Mouse (Mus musculus) intestine, postnatal 0 days (tissue): ENCODE results near the gene Tmem245. TPM values are rescaled to one million over a fixed set of nuclear protein-coding genes. Genes with fewer than 3 reads are reported as not detected.

Source experiments
- ATAC-seq: fragments of 200-750 bp; cut with Nextera tagmentation; 2 replicates; pipeline ENCODE4 v1.8.0; 2017; ENCODE audit warnings: mild to moderate bottlenecking, moderate TSS enrichment, moderate library complexity
- H3K27ac ChIP-seq: fragments of 300-500 bp; sonication (generic); 2 replicates; pipeline ENCODE4 v1.5.1; 2014; ENCODE audit warnings: mild to moderate bottlenecking, low read depth, low read length, moderate library complexity
- H3K27me3 ChIP-seq: fragments of 300-500 bp; sonication (generic); replicated peaks from 2 replicates; pipeline ENCODE4 v1.6.1; 2014; ENCODE audit warnings: low read length, mixed read lengths; ENCODE audit not compliant: control insufficient read depth, insufficient read depth
- H3K36me3 ChIP-seq: fragments of 300-500 bp; sonication (generic); 2 replicates; pipeline ENCODE4 v1.6.1; 2014; ENCODE audit warnings: mild to moderate bottlenecking, moderate library complexity; ENCODE audit not compliant: control insufficient read depth, insufficient read depth
- H3K4me1 ChIP-seq: fragments of 300-500 bp; sonication (generic); replicated peaks from 2 replicates; pipeline ENCODE4 v1.6.1; 2014; ENCODE audit warnings: antibody characterized with exemption, low read length, mixed read lengths; ENCODE audit not compliant: control insufficient read depth, insufficient read depth
- H3K4me2 ChIP-seq: fragments of 300-500 bp; sonication (generic); replicated peaks from 2 replicates; pipeline ENCODE4 v1.6.1; 2014; ENCODE audit warnings: low read depth, mild to moderate bottlenecking, moderate library complexity
- H3K4me3 ChIP-seq: fragments of 300-500 bp; sonication (generic); 2 replicates; pipeline ENCODE4 v1.5.1; 2014; ENCODE audit warnings: low read depth, low read length
- H3K9ac ChIP-seq: fragments of 300-500 bp; sonication (generic); 2 replicates; pipeline ENCODE4 v1.6.1; 2014; ENCODE audit warnings: mild to moderate bottlenecking, low read depth, low read length
- H3K9me3 ChIP-seq: fragments of 300-500 bp; sonication (generic); 2 replicates; pipeline ENCODE4 v1.6.1; 2016; ENCODE audit warnings: mixed run types; ENCODE audit not compliant: control insufficient read depth
- CTCF ChIP-seq: sonication (generic); IDR thresholded peaks from 2 replicates; pipeline ENCODE4 v1.5.1; 2016; ENCODE audit warnings: low read depth, mild to moderate bottlenecking, control low read depth, antibody characterized with exemption, moderate library complexity
- WGBS: fragments of 180-500 bp; shearing (Covaris S2); extraction: QIAGEN DNeasy Blood & Tissue Kit; methylation state at CpG from one replicate; pipeline ENCODE4 v1.1.7; 2014; 5-methylcytosine and 5-hydroxymethylcytosine counted together
- polyA plus RNA-seq: library from polyadenylated mRNA; unstranded; fragments of >200 nt; fragmentation: Nextera tagmentation; extraction: Ambion mirVana; gene quantifications from 2 replicates; pipeline ENCODE4 v1.2.1, GENCODE M21; 2015

Tmem245 gene
- polyA plus RNA-seq, 1 experiment from 2014 or later, result 3.3 TPM

DNA sequence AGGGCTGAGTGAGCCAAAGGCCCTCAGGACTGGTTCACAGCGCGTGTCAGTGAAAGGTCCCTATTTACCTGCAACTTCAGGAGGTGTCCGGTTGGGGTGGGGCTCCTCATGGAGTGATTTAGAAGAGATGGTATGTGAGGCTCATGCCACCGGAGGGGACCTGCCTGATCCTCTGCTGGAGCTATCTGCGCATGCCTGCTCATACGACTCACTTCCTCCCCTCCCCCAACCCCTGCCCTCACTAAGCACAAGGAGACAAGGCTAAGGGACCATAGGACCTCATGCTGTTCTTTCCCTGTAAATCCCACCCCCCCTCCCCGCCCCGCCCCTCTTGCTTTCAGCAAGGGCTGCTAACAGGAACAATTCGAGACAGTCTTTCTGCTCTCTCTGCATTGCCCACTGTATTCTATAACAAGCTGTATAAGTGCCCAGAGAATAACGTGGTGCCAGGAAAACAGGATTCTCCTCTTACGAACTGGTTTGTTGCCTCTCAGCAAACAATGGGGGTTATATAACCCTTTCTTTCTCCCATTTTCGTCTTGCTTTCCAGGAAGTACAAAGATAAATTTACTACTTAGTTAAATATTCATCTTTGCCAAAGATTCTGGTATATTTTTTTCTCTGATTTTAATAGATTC is 101.2 kb downstream of the Tmem245 start:
- peak overlapping the region; percentile 30 for H3K4me2 ChIP-seq
- peak; percentile 66 for ATAC-seq

DNA sequence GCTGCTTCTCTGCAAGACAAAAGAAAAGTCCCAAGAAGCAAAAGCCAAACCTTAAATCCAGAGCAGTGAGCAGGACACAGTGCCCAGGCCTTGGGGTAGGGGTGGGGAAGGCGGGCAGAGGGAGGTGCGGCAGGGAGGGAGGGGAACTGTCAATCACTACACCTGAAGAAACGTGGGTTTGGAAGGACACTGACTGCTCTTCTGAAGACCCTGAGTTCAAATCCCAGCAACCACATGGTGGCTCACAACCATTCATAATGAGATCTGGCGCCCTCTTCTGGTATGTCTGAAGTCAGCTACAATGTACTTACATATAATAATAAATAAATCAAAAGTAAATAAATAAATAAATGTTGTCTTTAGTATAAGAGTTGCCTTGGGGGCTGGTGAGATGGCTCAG is 102.3 kb downstream of the Tmem245 start:
- 92% methylated on average over 4 of the region's 4 CpGs for WGBS
- H3K27me3 ChIP-seq, result no peaks in the 10 kb centered on the region
- H3K36me3 ChIP-seq, result peaks cover 5% of the 10 kb centered on the region; the same call in 1 of the 2 replicates
- TF ChIP-seq CTCF, result 0 out of 2 replicates have a peak, but pooled peaks have one; percentile 15
- H3K4me2 ChIP-seq, result no peak overlapping the region
- H3K4me3 ChIP-seq, result no peak overlapping the region
- no peak overlapping the region for H3K9ac ChIP-seq
- H3K9me3 ChIP-seq, result no peaks in the 10 kb centered on the region
- no peak overlapping the region for H3K27ac ChIP-seq
- H3K4me1 ChIP-seq, result no peaks in the 10 kb centered on the region
- no peak for ATAC-seq

More for the DNA sequence above, 101.2 kb downstream of the Tmem245 start:
- Histone ChIP-seq H3K9me3 (no peaks in the 10 kb centered on the region), H3K27ac (no peak overlapping the region; the same call in 1 of the 2 replicates), H3K4me1 (no peaks in the 10 kb centered on the region), H3K27me3 (no peaks in the 10 kb centered on the region), H3K36me3 (peaks cover 5% of the 10 kb centered on the region; the same call in 1 of the 2 replicates), H3K9ac (no peak overlapping the region), H3K4me3 (no peak overlapping the region)
- WGBS, result 41% methylated on average over 12 of the region's 12 CpGs
- TF ChIP-seq CTCF, result no peak

DNA sequence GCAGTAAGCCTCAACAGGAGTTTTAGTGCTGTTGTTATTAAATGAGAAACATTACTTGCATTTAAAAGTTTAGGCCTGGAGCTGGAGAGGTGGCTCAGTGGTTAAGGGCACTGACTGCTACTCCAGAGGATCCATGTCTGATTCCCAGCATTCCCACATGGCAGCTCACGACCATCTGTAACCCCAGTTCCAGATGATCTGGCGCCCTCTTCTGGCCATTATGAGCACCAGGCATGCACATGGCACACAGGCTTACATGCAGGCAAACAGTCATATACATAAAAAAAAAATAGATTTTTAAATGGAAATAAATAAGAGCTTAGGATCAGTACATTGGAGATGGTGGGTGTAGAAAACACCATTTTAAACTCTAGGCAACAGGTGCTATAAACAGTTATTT is 103.3 kb downstream of the Tmem245 start:
- H3K4me3 ChIP-seq, result no peak overlapping the region
- H3K9ac ChIP-seq, result no peak overlapping the region
- no peak overlapping the region for H3K4me2 ChIP-seq
- no peak for ATAC-seq
- no peak overlapping the region for H3K27ac ChIP-seq
- TF ChIP-seq CTCF, result 0 out of 2 replicates have a peak, but pooled peaks have one; percentile 34
- no peaks in the 10 kb centered on the region for H3K4me1 ChIP-seq
- no peaks in the 10 kb centered on the region for H3K9me3 ChIP-seq
- peaks cover 5% of the 10 kb centered on the region; the same call in 1 of the 2 replicates for H3K36me3 ChIP-seq
- WGBS, result 94% methylated on average over 2 of the region's 2 CpGs
- no peaks in the 10 kb centered on the region for H3K27me3 ChIP-seq

DNA sequence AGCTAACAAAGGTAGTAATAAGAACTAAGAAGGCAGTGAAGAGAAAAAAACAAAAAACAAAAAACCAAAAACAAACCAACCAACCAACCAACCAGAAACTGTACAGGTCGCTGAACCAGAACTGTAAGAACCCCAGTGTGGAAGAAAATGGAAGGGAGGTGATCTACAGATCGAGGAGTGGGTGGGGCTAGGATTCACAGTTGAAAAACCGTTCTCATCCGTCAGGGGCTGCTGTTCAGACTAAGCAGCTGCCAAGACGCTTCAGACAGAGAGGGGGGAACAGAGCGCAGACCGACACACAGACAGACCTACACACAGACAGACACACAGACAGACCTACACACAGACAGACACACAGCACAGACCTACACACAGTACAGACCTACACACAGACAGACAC is 104.7 kb downstream of the Tmem245 start:
- no peak for ATAC-seq
- Histone ChIP-seq H3K36me3 (peaks cover 5% of the 10 kb centered on the region; the same call in 1 of the 2 replicates), H3K27me3 (no peaks in the 10 kb centered on the region), H3K4me3 (no peak overlapping the region), H3K4me1 (no peaks in the 10 kb centered on the region), H3K27ac (no peak overlapping the region), H3K9me3 (no peaks in the 10 kb centered on the region), H3K4me2 (no peak overlapping the region), H3K9ac (no peak overlapping the region)
- 76% methylated on average over 7 of the region's 7 CpGs for WGBS
- TF ChIP-seq CTCF, result no peak

DNA sequence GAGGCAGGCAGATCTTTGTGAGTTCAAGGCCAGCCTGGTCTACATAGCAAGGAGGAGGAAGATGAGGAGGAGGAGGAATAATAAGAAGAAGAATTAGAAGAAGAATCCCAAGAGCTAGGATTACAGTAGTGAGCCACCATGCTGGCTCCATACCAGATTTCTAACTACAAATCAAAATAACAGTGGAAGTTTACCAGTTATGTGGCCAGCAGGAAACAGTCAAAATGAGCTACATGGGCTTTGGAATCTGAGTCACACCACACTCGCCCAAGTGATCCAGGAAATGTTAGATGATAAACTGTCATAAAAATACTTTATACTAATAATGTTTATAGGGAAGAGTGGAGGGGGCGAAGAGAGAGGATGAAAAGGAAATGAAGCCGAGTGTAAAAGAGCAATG is 106.9 kb downstream of the Tmem245 start:
- H3K4me1 ChIP-seq, result no peaks in the 10 kb centered on the region
- H3K4me3 ChIP-seq, result no peak overlapping the region
- H3K36me3 ChIP-seq, result peaks cover 5% of the 10 kb centered on the region
- no peak for TF ChIP-seq CTCF
- 24% methylated on average over 3 of the region's 3 CpGs for WGBS
- H3K9ac ChIP-seq, result no peak overlapping the region
- no peaks in the 10 kb centered on the region for H3K9me3 ChIP-seq
- peak; percentile 31; the same call in 1 of the 2 replicates for ATAC-seq
- H3K27ac ChIP-seq, result no peak overlapping the region
- no peak overlapping the region for H3K4me2 ChIP-seq
- no peaks in the 10 kb centered on the region for H3K27me3 ChIP-seq

DNA sequence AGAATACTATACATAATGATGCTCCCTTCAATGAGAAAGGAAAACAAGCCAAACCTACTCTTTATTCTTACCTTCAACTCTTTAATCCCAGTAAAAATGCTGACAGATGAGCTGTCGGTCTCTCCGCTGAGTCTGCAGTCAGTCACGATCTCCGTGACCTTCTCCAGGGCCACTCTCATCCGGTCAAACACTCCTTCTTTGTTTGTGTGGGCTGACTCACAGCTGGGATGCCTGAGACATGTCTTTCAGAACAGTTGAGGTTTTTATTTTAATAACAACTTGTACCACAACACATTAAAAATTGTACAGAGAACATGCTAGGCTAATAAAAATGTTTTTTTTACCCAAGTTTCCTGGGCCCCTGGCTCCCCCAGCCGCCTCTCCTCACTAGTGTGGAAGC is 109.6 kb downstream of the Tmem245 start:
- WGBS, result 80% methylated on average over 6 of the region's 6 CpGs
- no peaks in the 10 kb centered on the region for H3K27me3 ChIP-seq

More for the DNA sequence above, 109.6 kb downstream of the Tmem245 start:
- H3K9ac ChIP-seq, result no peak overlapping the region
- TF ChIP-seq CTCF, result no peak
- no peak overlapping the region for H3K4me2 ChIP-seq
- H3K9me3 ChIP-seq, result no peaks in the 10 kb centered on the region
- peaks cover 5% of the 10 kb centered on the region; the same call in 1 of the 2 replicates for H3K36me3 ChIP-seq
- no peak for ATAC-seq
- no peak overlapping the region for H3K27ac ChIP-seq
- H3K4me3 ChIP-seq, result no peak overlapping the region
- H3K4me1 ChIP-seq, result no peaks in the 10 kb centered on the region
